Mouse (Mus musculus) adrenal gland (tissue): ENCODE results near the gene Papss1.
"Not testable (repeated sequence)": the region's sequence is repeated elsewhere in the genome, so short reads cannot be mapped to it uniquely, and the experiment has no call there.

ENCODE experiments used
- intact Hi-C: fragments of 180-260 bp; cut with DNase I; formaldehyde crosslinking; loops from one replicate; pipeline ENCODE4 v1.15.1; 2025
- long read RNA-seq, 2 experiments: library from polyadenylated mRNA; unstranded; transcript quantifications; one replicate each; pipeline ENCODE4 v2.0.0; 2020; ENCODE audit warnings: borderline replicate concordance in 1 of 2; ENCODE audit not compliant: insufficient replicate concordance in 1 of 2

Gene Papss1
- long read RNA-seq, experiment 1, transcript Papss1-205 (13 exons, 2,648 nt): minor isoform, 5 of 35 reads
- long read RNA-seq, experiment 1, transcript Papss1-201 (12 exons, 2,600 nt): major isoform, 14 of 35 reads
- long read RNA-seq, experiment 1, partial matches to known transcripts: 4 of 35 reads
- long read RNA-seq, experiment 1, other reads (novel, unspliced or antisense): 12 of 35 reads
- long read RNA-seq, experiment 2, transcript Papss1-201 (12 exons, 2,600 nt): major isoform, 12 of 21 reads
- long read RNA-seq, experiment 2, partial matches to known transcripts: 2 of 21 reads
- long read RNA-seq, experiment 2, other reads (novel, unspliced or antisense): 3 of 21 reads

DNA sequence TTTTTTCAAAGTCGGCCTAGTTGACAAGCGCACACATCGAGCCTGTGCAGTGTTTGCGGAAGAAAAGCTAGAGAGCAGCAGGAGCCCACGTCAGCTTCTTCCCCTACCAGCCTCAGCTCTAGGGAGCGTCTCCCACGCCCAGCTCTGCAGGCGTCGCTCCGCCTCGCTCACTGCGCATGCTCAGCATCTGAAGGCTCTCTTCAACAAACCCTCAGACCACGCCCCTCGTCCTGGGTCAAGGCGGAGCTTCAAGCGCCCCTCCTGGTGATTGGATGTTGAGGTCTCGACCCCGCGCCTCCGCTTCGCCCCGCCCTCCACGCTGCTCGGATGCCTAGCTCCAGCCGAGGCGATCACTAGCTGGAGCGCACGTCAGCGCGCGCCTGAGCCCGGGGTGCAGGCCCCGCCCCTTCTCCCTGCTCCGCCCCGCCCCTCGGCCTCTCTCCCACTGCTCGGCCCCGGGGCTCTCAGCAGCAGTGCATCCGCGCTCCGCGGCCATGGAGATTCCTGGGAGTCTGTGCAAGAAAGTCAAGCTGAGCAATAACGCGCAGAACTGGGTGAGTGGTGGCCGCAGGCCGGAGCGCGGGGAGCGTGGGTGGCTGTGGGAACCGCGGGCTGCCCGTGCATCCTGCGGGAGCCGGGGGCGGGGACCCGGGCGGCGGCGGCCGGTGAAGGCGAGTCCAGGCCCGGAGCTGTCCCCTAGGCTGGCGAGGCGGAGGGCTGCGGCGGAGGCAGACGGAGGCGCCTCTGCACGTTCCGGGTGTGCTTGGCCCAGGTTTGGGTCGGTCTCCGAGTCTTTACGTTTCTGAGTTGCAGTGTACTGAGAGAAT, at the start of gene Papss1:
Papss1 (plus strand) TSS at position 339 of the 827 bp plus-strand sequence.
- intact Hi-C loops: no loop called here

DNA sequence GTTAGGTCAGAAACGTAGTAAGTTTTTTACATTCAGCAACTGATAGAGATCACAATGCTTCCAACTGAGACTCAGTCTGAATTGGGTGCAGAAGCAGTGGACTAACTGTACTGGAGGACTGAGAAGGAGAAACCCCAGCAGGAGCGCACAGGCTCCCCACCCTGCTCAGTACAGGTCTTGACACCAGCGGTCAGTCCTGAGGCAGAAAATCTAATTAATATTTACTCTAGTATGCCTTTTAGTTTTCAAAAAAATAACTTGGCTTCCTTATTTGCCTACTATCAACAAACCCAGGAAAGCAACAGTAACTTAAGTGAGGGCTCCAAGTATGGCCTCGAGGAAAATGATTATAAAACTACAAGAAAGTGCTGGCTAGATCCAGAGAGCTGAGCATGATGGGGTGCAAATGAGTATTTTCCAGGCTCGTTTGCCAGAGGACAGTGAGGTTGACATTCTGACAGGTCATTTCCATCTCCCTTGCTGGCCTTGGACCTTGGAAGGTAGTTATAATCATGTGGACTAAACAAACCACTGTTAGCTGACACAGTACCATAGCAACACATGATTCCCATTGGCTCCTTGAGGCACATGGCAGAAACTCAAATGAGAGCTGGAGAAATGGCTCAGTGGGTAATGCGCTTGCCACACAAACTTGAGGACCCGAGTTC, 48.1 kb upstream of the Papss1 start:
- intact Hi-C loops: no loop called here

DNA sequence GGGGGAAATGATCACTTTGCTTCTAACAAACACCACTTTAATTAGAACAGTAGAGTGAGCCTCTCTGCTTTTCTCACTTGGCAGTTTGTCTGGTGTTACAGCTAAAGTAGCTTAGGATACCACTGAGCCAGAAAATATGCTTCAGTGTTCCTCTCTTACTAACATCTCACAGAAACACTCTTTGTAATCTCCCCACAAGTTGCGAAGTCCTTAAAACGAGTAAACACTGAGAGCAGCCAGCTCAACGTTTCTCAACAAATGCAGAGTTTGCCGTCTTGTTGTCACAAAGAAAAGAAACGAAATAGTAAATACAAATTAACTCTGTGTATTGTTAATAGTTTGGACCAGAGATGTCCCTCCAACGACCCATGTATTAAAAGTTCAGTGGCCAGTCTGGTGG, 46.8 kb upstream of the Papss1 start:
- intact Hi-C loops: no loop called here

DNA sequence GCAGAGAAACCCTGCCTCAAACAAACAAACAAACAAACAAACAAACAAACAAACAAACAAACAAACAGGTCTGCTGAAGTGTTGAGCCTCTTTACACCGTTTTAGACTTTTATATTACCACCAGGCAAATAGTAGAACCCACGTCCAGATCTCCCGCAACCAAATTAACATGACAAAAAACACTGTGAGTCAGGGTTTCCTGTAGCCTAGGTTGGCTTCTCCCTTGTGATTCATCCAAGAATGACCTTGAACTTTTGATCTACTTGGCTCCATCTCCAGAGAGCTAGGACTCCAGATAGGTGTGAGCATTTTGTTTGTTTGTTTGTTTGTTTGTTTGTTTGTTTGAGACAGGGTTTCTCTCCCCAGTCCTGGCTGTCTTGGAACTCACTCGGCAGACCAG, 43.4 kb upstream of the Papss1 start:
- intact Hi-C loops: loop anchor here (5.0 kb wide), 1 partner anchor 174 kb away; no protein-coding TSS in a partner anchor

DNA sequence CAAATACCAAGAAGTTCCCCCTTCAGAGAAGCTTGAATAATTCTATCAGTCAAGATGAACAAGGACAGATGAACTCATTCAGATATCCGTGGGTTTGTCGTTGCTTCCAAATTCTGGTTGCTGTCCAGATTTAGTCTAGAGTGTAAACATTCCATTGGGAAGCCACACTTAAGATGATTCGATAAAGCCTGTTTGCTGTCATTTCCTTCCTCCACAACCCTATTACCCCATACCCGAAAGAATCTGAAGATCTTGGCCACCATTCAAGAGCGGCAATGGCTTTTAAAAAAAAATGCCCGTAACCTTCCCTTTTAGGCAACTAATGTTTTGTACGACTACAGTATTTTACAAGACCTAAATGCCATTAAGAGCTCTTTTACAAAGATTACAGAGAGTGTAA, 42.3 kb upstream of the Papss1 start:
- intact Hi-C loops: loop anchor here (5.0 kb wide), 1 partner anchor 175 kb away; no protein-coding TSS in a partner anchor

DNA sequence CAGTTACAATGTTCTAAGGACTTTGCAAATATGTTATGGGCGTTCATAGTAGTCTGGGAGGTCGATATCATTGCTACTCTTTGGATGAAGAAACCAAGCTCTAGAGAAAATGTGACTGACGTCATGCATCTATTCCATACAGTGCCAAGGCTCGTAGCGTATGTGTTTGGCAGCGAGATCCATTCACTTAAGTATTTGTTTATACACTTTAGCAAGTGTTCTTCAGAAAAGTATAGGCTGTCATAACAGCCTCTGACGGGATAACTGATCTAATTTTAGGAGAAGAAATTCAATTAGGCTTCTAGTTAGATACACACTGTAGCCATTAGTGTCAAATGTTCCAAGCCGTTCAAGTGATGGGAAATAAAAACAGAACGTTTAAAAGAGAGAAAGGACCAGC, 40.8 kb upstream of the Papss1 start:
- intact Hi-C loops: loop anchor here (2.0 to 5.0 kb wide), 2 partner anchors 176 to 203 kb away; no protein-coding TSS in a partner anchor

DNA sequence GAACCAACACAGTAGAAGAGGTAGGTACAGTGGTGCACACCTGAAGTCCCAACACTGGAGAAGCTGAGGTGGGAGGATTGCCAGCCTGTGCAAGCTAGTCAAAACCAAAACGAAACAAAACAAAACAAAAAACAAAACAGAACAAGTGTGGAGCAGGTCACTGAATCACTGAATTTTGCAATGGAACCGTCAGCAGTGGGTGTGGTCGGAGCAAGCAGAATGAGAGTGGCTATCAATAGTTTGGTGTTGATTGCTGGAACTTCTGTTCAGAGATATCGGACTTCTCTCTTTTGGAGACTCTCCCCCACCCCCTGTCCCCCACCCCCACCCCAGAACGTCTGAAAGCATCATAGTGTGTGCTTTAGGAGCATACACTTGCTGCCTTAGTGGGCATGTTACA, 40.4 kb upstream of the Papss1 start:
- intact Hi-C loops: loop anchor here (2.0 to 5.0 kb wide), 2 partner anchors 177 to 203 kb away; no protein-coding TSS in a partner anchor

DNA sequence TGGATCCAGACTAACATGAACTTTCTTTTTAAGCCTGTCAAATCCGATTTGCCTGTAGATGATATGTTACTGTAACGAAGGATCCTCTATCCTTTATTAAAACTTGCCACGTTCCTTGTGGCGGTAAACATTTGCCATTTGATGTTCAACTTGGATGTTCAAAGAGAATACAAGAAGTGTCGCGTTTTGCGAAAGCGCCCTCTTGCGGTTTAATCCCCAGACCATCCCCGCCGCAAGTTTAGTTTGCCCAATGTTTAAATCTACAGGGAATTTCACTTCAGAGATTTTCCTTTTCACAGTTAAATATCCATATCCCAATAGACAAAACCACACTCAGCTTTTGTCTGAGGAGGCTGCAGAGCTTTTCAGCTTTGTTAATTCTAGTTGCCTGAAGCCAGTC, 39.8 kb upstream of the Papss1 start:
- intact Hi-C loops: loop anchor here (2.0 to 5.0 kb wide), 2 partner anchors 177 to 204 kb away; no protein-coding TSS in a partner anchor

DNA sequence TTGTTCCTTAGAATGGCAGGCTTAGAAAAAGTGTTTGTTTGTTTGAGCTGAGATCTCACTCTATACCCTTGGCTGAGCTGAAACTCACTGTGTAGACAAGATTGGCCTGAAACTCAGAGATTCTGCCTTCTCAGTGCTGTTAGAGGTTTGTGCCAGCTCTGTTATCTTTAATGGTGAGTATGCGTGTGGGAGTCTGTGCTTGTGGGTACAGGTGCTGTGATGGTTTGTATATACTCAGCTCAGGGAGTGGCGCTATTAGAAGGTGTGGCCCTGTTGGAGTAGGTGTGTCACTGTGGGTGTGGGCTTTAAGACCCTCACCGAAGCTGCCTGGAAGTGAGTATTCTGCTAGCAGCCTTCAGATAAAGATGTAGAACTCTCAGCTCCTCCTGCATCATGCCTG, 39.3 kb upstream of the Papss1 start:
- intact Hi-C loops: loop anchor here (2.0 kb wide), 1 partner anchor 204 kb away; no protein-coding TSS in a partner anchor

DNA sequence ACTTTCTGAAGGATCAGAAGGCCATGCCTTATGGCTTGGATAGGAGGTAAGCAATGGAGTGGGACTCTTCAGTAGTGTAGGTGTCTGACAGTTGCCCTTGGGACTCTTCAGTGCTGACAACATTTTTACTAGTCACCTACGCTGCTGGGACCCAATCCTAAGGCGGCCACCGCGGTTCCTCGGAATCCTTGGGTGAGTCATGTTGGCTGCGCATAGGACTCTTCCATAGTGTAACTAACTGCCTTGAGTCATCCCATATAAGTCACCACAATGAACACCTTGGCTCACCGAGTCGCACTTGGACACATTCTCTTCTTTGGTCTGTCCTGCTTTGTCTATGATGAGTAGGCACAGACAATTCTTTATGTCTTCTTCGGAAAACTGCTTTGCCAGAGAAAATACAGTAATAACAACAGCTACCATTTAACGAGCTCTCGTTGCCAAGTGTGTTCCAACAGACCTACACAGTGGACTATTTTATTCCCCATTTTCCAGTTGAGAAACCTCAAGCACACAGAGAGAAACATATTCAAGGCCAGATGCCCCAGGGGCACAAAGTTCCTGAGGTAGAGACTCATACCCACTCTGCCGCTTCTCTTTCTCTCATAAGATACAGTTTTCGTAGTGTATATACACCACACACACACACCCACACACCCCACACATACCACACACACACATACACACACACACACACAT, 23.2 kb upstream of the Papss1 start:
- intact Hi-C loops: no loop called here

DNA sequence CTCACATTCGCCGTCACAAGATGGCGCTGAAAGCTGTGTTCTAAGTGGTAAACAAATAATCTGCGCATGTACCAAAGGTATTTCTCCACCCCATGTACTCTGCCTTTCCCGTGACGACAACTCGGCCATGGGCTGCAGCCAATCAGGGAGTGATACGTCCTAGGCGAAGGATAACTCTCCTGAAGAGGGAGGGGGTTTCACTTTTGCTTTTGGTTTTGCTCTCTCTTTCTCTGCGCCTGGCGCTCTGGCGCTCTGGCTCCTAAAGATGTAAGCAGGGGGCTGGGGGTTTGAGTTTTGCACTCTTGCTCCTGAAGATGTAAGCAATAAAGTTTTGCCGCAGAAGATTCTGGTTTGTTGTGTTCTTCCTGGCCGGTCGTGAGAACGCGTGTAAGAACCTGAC, 17.0 kb upstream of the Papss1 start:
- intact Hi-C loops: not testable (repeated sequence)

DNA sequence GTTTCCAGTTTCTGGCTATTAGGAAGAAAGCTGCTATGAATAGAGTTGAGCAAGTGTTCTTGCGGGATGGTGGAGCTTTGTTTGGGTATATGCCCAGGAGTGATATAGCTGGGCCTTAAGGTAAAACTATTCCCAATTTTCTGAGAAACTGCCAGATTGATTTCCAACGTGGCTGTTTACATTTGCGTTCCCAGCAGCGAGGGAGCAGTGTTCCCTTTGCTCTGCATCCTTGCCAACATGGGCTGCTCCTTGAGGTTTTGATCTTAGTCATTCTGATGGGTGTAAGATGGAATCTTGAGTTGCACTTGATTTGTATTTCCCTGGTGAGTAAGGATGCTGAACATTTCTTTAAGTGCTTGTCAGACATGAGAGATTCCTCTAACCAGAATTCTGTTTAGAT, 14.5 kb upstream of the Papss1 start:
- intact Hi-C loops: no loop called here

DNA sequence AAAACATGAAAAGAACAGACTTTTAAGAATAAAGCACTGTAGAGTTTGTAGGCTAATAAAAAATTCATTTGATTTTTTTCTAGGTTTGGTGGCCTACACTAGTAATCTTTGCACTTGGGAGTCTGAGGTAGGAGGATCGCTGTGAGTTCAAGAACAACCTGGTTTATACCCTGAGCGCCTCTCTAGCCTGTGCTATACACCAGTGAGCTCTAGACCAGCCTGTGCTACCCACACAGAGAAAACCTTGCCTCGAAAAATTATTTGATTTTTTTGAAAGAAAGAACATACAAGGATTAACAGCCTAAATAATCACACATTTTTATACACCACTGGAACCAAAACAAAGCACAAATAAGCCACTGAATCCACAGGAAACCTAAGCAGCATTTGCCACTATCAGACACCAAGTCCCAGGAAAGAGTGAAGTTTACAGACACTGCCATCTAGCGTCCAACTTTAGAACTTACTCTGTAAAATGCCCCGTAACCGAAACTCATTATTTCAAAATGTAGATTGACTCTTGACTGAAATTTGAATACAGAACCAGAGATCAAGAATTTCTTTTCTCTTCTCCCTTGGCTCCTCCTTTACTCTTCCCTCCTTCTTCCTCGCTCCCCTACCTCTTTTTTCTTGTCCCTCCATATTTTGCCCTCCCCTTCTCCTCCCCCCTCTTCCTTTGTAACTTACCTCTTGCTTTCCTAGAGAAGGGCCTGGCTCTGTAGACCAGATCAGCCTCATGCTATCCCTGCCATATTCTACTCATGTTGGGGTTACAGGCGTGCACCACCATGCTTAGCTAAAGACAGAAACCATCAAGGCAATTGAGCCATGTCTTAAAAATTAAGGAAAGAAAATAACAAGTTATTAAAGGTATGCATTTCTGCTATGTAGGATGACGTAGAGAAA, 12.0 kb upstream of the Papss1 start:
- intact Hi-C loops: no loop called here

DNA sequence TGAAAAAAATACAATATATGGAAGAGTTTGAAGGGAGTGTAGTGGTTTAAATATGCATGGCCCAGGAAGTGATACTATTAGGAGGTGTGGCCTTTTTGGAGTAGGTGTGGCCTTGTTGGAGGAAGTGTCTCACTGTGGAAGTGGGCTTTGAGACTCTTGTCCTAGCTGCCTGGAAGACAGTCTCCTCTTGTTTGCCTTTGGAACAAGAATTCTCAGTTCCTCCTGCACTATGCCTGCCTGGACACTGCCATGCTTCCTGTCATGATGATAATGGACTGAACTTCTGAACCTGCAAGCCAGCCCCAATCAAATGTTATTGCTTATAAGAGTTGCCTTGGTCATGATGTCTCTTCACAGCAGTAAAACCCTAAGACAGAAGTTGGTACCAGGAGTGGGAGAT, 8.8 kb upstream of the Papss1 start:
- intact Hi-C loops: no loop called here

DNA sequence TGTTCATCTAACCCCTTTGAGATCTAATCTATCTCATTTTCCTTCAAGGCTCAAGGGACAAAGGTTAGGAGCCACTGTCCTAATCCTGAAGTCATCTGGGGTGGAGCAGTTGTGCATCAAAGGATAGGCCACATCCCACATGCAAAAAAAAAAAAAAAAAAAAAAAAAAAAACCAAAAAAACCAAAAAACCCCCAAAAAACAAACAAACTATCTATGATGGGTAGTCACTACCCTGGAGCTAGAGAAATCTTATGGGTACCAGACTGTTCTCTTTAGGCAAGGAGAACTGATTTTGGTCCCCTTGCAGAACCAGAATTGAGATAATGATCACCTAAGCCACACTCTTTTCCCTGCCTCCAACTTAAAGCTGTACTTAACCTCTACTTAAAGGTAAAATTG, 3.0 kb upstream of the Papss1 start:
- intact Hi-C loops: no loop called here

DNA sequence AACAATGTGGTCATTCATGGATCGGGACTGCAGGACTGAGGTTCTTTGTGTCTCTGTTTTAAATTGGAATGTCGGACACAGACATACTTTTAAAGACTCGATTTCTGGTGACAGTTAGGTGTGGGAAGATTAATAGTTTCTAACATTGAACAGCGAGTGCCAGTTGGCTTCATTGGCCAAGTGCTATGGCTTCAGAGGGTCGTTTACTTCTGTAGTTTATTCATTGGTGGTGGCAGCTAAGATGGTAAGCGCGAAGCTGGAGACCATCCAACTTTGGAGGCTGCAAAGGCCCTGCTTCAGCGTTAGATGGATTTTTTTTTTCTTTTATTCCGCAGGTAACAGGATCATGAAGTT, 666 bp downstream of the Papss1 start:
- intact Hi-C loops: no loop called here

DNA sequence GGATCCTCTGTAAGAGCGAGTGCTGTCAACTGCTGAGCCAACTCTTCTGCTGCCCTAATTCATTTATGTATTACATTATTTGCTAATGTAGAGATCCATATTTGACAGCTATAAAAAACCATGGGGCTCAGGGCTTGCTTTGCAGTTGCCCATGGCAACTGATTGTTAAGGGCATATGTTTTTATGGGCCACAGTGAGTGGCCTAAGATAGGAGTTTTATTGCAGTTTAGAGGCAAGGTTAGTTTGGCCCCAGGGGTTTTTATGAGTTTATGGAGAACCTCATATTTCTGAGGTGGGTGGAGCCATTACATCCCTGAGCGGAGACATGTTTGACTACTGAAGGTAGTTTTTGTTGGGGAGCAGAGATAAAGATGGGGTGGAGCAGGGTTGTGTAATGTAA, 1.7 kb downstream of the Papss1 start:
- intact Hi-C loops: no loop called here

DNA sequence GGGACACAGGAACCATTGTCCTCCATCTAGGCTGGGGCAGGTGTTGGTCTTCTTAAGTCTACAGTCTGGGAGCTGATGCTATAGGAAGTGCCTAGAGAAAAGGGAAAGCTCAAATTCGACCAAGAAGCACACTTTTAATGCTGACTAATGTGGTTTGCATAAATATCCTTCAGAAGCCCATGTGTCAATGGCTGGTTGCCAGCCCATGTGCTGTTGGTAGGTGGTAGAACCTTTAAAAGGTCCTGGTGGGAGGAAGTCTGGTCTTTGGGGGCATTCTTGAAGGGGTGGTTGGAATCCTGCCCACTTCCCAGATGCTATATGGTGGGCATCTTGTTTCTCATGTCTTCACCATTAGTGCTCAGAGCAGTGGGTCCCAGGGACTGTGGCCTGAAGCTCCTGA, 5.9 kb downstream of the Papss1 start:
- intact Hi-C loops: no loop called here

DNA sequence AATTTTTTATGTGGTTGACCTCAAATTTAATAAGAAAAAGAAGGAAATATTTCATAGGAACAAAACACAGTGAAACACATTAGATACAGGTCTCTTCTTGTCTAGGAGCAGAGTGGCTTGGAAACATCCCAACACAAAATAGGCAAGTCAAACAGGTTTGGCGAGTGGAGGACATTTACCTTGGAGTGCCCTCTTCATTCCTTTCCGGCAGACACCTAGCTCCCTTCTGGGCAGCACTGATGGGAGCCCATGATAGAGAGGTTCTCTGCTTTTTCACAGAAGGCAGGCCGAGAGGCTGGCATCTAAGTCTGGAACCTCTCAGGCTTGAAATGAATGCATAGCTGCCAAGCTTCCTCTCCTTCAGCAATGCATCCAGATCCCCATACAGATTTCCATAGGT, 9.0 kb downstream of the Papss1 start:
- intact Hi-C loops: no loop called here

DNA sequence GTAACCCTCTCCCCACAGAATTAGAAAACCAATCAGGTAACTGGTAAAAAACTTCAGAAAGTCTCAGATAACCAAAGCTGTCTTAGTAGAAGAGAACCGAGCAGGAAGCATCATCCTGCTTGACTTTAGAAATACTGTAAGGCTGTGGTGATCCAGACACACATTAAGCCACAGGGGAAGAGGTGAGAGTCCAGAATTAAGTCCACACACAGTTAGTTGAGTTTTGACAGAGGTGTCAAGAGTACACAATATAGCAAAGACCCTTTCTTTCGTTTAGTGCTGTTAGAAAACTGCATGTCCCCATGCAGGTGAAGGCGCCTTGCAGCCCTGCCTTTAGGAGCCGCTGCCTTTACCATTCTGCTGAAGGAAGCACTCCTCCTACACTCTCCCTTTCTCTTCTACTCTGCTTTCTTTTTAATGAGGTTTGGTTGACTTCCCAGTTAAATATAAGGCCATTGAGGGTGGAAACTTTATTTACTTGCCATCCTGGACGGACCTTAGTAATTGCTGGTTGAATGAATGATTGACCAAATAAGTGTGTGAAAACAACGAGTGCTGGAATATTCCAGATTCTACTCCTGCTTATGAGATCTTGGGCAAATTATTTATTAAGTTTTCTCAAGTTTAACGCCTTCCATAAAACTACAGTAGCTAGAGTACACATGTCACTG, 14.0 kb downstream of the Papss1 start:
- intact Hi-C loops: no loop called here
